Mouse (Mus musculus) neutrophil, adult 83 days (primary cell): Measurements from ENCODE around the gene Lce1g. TPM values are rescaled to one million over a fixed set of nuclear protein-coding genes. Genes with fewer than 3 reads are reported as not detected.

Experiments
- total RNA-seq, 2 experiments: library from RNA; stranded (reverse); gene quantifications; one replicate each; pipeline ENCODE4 v1.2.4; 2023

The Lce1g gene
- not detected for total RNA-seq

DNA sequence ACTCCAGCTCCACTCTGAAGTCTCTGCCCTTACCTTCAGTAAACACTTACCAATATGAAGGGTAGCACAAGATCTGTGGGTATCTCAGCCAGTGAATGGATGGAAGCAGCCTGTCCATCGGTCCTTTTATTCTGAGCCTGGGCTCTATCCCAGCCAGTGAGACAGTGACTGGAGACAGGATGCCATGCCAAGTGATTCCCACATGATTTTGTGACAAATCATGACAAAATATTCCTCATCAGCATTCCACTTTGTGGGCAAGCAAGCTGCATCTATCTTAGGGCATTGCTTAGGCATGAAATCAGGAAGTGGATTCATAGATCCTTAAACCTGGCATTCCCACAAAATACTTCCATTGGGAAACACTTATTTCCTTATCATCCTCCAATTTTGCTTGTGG lies at the start of gene Lce1g:
Gene Lce1g, minus strand, starts transcription at position 101 of the 400 bp plus-strand sequence.

DNA sequence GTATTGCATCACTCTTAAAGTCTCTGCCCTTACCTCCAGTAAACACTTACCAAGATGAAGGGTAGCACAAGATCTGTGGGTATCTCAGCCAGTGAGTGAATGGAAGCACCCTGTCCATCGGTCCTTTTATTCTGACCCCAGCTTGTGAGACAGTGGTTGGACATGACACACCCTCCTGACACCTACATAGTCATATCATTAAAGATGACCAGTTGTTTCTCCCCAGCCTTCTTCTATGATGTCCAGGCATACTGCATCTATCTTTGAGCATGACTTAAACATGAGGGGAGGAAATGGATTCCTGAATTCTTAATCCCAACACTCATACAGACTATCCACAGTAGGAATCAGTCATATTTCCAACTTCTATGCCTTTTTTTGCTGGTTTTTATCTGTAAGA lies 38.3 kb upstream of the Lce1g start, which contains the start of gene Lce1j:
Gene Lce1j, minus strand, starts transcription at position 101 of the 400 bp plus-strand sequence.

DNA sequence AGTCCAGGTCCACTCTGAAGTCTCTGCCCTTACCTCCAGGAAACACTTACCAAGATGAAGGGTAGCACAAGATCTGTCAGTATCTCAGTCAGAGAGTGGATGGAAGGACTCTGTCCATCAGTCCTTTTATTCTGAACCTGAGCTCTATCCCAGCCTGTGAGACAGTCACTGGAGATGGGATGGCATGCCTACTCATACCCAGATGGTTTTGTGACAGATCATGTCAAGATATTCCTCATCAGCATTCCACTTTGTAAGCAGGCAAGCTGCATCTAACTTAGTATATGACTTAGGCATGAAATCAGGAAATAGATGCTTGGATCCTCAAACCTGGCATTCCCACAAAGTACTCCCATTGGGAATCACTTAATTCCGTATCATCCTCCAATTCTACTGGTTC lies 26.7 kb upstream of the Lce1g start, which contains the start of gene Lce1i:
Gene Lce1i, minus strand, starts transcription at position 101 of the 400 bp plus-strand sequence.

DNA sequence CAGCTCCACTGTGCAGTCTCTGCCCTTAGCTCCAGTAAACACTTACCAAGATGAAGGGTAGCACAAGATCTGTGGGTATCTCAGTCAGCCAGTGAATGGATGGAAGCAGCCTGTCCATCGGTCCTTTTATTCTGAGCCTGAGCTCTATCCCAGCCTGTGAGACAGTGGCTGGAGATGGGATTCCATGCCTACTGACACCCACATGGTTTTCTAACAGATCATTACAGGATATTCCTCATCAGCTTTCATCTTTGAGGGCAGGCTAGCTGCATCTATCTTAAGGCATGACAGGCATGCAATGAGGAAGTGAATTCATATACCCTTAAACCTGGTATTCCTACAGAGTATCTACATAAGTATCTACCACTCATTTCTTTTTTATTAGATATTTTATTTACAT lies 12.8 kb upstream of the Lce1g start, which contains the start of gene Lce1h:
Gene Lce1h, minus strand, starts transcription at position 101 of the 400 bp plus-strand sequence.

DNA sequence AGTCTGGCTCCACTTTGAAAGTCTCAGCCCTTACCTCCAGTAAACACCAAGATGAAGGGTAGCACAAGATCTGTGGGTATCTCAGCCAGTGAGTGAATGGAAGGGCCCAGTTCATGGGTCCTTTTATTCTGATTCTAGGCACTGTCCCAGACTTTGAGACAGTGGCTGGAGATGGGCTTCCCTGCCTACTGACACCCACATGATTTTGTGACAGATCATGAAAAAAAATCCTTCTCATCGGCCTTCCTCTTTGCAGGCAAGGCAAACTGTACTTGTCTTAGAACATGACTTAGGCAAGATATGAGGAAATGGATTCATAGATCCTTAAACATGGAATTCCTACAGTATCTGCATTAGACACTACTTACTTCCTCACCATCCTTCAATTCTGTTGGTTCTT lies 13.1 kb downstream of the Lce1g start, which contains the start of gene Gm38119:
Gene Gm38119, minus strand, starts transcription at position 101 of the 400 bp plus-strand sequence.

DNA sequence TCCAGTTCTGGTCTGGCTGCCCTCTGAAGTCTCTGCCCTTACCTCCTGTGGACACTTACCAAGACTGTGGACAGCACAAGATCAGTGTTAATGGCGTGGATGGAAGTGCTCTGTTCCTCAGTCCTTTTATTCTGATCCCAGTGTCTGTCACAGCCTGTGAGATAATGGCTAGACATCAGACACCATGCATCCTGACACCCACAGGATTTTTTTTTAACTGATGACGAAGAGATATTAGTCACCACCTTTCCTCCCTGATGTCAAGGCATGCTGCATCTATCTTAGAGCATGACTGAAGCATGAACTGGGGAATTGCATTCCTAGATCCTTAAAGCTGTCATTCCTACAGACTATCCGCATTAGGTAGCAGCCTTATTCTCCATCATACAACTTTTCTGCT lies 31.9 kb downstream of the Lce1g start, which contains the start of gene Lce1f:
Gene Lce1f, minus strand, starts transcription at position 101 of the 400 bp plus-strand sequence.

DNA sequence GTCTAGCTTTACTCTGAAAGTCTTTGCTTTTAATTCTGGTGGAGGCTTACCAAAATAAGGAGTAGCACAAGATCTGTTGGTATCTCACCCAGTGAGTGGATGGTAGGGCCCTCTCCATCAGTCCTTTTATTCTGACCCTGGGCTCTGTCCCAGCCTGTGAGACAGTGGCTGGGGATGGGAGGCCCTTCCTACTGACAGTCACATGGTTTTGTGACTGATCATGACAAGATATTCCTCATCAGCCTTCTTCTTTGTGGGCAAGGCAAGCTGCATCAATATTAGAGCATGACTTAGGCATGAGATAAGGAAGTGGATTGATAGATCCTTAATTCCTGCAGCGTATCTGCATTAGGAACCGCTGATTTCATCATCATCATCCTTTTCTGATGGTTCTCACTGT lies 43.2 kb downstream of the Lce1g start, which contains the start of gene Lce1e:
Gene Lce1e, minus strand, starts transcription at position 101 of the 400 bp plus-strand sequence.

Other genes starting within 250 kb of the Lce1g start
- not detected for gene 2310046K23Rik, start 217.8 kb downstream of the Lce1g start, total RNA-seq
- not detected for gene Ivl, start 178.6 kb downstream of the Lce1g start, total RNA-seq
- not detected for gene Smcp, start 163.3 kb downstream of the Lce1g start, total RNA-seq
- not detected for gene 2210017I01Rik, start 144.8 kb downstream of the Lce1g start, total RNA-seq
- gene Lce6a, start 130.7 kb downstream of the Lce1g start, total RNA-seq: not detected
- gene Lce1a1, start 104.0 kb downstream of the Lce1g start, total RNA-seq: not detected
- not detected for gene Lce1b, start 95.4 kb downstream of the Lce1g start, total RNA-seq
- gene Lce1a2, start 82.0 kb downstream of the Lce1g start, total RNA-seq: not detected
- gene Lce1c, start 73.1 kb downstream of the Lce1g start, total RNA-seq: not detected
- not detected for gene Lce1d, start 65.1 kb downstream of the Lce1g start, total RNA-seq
- gene Lce1e, start 43.3 kb downstream of the Lce1g start, total RNA-seq: not detected
- gene Lce1f, start 32.0 kb downstream of the Lce1g start, total RNA-seq: not detected
- not detected for gene Gm38119, start 13.2 kb downstream of the Lce1g start, total RNA-seq
- gene Lce1h, start 12.7 kb upstream of the Lce1g start, total RNA-seq: not detected
- gene Lce1i, start 26.6 kb upstream of the Lce1g start, total RNA-seq: not detected
- not detected for gene Lce1j, start 38.2 kb upstream of the Lce1g start, total RNA-seq
- gene Lce1k, start 55.6 kb upstream of the Lce1g start, total RNA-seq: not detected
- not detected for gene Kprp, start 74.9 kb upstream of the Lce1g start, total RNA-seq
- gene Lce1l, start 98.9 kb upstream of the Lce1g start, total RNA-seq: not detected
- not detected for gene 2310050C09Rik, start 117.9 kb upstream of the Lce1g start, total RNA-seq
- gene Lce3a, start 173.9 kb upstream of the Lce1g start, total RNA-seq: not detected
- gene Lce3b, start 180.6 kb upstream of the Lce1g start, total RNA-seq: not detected
- gene Lce3c, start 192.1 kb upstream of the Lce1g start, total RNA-seq: not detected
- gene Lce3d, start 205.1 kb upstream of the Lce1g start, total RNA-seq: not detected
- not detected for gene Lce3e, start 214.7 kb upstream of the Lce1g start, total RNA-seq
- not detected for gene Lce3f, start 239.9 kb upstream of the Lce1g start, total RNA-seq